Mouse (Mus musculus) midbrain, embryonic 13.5 days (tissue): ENCODE measurements around the gene Gm10160. TPM values are rescaled to one million over a fixed set of nuclear protein-coding genes. Genes with fewer than 3 reads are reported as not detected.

ENCODE experiments used
- polyA plus RNA-seq: library from polyadenylated mRNA; unstranded; fragments of >200 nt; fragmentation: Nextera tagmentation; extraction: Ambion mirVana; gene quantifications from 2 replicates; pipeline ENCODE4 v1.2.1, GENCODE M21; 2015

Gm10160 gene
- polyA plus RNA-seq, 1 experiment from 2014 or later = not detected

Other genes with a start within 250 kb of the Gm10160 start
- gene Homer2, start 148.3 kb downstream of the Gm10160 start, polyA plus RNA-seq = 15.4 and 16.4 TPM in 2 replicates
- gene Ramac, start 92.9 kb downstream of the Gm10160 start, polyA plus RNA-seq = 152 and 167 TPM in 2 replicates
- 51.3 and 55.1 TPM in 2 replicates for gene 3110040N11Rik, start 66.3 kb downstream of the Gm10160 start, polyA plus RNA-seq
- gene Btbd1, start 26.4 kb downstream of the Gm10160 start, polyA plus RNA-seq = 90.1 and 93.6 TPM in 2 replicates
- 8.1 and 9.8 TPM in 2 replicates for gene Tm6sf1, start 3.2 kb upstream of the Gm10160 start, polyA plus RNA-seq
- 65.7 and 66.2 TPM in 2 replicates for gene Hdgfl3, start 78.7 kb upstream of the Gm10160 start, polyA plus RNA-seq
- 0.05 TPM in 1 of 2 replicates, not detected in the other for gene Bnc1, start 136.5 kb upstream of the Gm10160 start, polyA plus RNA-seq